Mouse (Mus musculus): Measurements from ENCODE around the gene Ube2d3. TPM values are rescaled to one million over a fixed set of nuclear protein-coding genes. Genes with fewer than 3 reads are reported as not detected.

The Ube2d3 gene
- total and polyA plus RNA-seq, 3 experiments, result 590 to 1,803 (median 1,178) TPM

DNA sequence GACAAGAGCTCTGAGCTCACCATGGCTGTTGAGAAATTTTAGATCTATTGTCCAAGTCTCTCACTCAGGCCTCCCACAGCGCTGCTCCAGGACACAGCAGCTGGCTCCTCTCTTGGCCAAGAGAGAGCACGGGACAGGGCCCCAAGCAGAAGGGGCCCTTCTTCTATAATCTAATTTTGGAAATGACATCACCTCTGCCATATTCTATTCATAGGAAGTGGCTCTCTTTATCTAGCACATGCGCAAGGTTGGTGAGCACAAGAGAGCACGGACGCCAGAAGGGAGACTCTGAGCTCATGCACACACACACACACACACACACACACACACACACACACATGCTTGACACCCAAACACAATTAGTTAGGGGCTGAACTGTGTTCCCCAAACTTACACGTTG lies 78.9 kb downstream of the Ube2d3 start (continued):
- TF ChIP-seq NELFE (IDR thresholded peaks at IDR 0.05; ENCODE audit: low read depth, low read length) (0 out of 2 replicates have a peak, but pooled peaks have one; percentile 17), USF2 (conservative IDR thresholded peaks at IDR 0.05; ENCODE audit: low read depth, low read length) (no peak), BHLHE40 (IDR thresholded peaks at IDR 0.05; ENCODE audit: low read depth, low read length) (peak; percentile 99), ZKSCAN1 (IDR thresholded peaks at IDR 0.05; ENCODE audit: borderline replicate concordance, low read depth, low read length) (no peak), RAD21 (IDR thresholded peaks at IDR 0.05; ENCODE audit: low read depth, low read length) (no peak; the same call in none of the 2 replicates)

Other genes with a start within 250 kb of the Ube2d3 start
- 47.0 and 55.1 TPM in 2 replicates for gene Cenpe, start 225.6 kb upstream of the Ube2d3 start, total RNA-seq (2012; rRNA removed)
- 73.2 and 73.8 TPM in 2 replicates for gene Cenpe, start 225.6 kb upstream of the Ube2d3 start, total RNA-seq (2014; rRNA removed)
- 81.1 and 84.0 TPM in 2 replicates for gene Cenpe, start 225.6 kb upstream of the Ube2d3 start, polyA plus RNA-seq (2012; ENCODE audit: insufficient read length, low read depth)
- gene Bdh2, start 156.9 kb upstream of the Ube2d3 start, total RNA-seq (2012; rRNA removed), result 2.0 and 2.2 TPM in 2 replicates
- 1.2 TPM in 2 replicates for gene Bdh2, start 156.9 kb upstream of the Ube2d3 start, total RNA-seq (2014; rRNA removed)
- 1.3 and 2.3 TPM in 2 replicates for gene Bdh2, start 156.9 kb upstream of the Ube2d3 start, polyA plus RNA-seq (2012; ENCODE audit: insufficient read length, low read depth)
- 1.4 and 1.5 TPM in 2 replicates for gene Slc9b2, start 130.4 kb upstream of the Ube2d3 start, total RNA-seq (2012; rRNA removed)
- 2.8 and 3.2 TPM in 2 replicates for gene Slc9b2, start 130.4 kb upstream of the Ube2d3 start, total RNA-seq (2014; rRNA removed)
- 3.9 and 4.2 TPM in 2 replicates for gene Slc9b2, start 130.4 kb upstream of the Ube2d3 start, polyA plus RNA-seq (2012; ENCODE audit: insufficient read length, low read depth)
- gene Slc9b1, start 90.1 kb upstream of the Ube2d3 start, total RNA-seq (2012; rRNA removed), result 1.3 and 1.9 TPM in 2 replicates
- gene Slc9b1, start 90.1 kb upstream of the Ube2d3 start, total RNA-seq (2014; rRNA removed), result 2.3 and 2.7 TPM in 2 replicates
- 2.3 and 3.1 TPM in 2 replicates for gene Slc9b1, start 90.1 kb upstream of the Ube2d3 start, polyA plus RNA-seq (2012; ENCODE audit: insufficient read length, low read depth)
- 36.4 and 39.4 TPM in 2 replicates for gene Cisd2, start 14.2 kb upstream of the Ube2d3 start, total RNA-seq (2012; rRNA removed)
- gene Cisd2, start 14.2 kb upstream of the Ube2d3 start, total RNA-seq (2014; rRNA removed), result 62.0 and 70.8 TPM in 2 replicates
- 58.2 and 65.5 TPM in 2 replicates for gene Cisd2, start 14.2 kb upstream of the Ube2d3 start, polyA plus RNA-seq (2012; ENCODE audit: insufficient read length, low read depth)
- 32.3 and 35.2 TPM in 2 replicates for gene Manba, start 47.5 kb downstream of the Ube2d3 start, total RNA-seq (2012; rRNA removed)
- 30.9 and 36.4 TPM in 2 replicates for gene Manba, start 47.5 kb downstream of the Ube2d3 start, total RNA-seq (2014; rRNA removed)
- gene Manba, start 47.5 kb downstream of the Ube2d3 start, polyA plus RNA-seq (2012; ENCODE audit: insufficient read length, low read depth), result 29.8 and 31.5 TPM in 2 replicates